Mouse (Mus musculus) midbrain, postnatal 0 days (tissue): ENCODE results near the gene Enox2. TPM values are rescaled to one million over a fixed set of nuclear protein-coding genes. Genes with fewer than 3 reads are reported as not detected.

Source experiments
- ATAC-seq: fragments of 200-750 bp; cut with Nextera tagmentation; 2 replicates; pipeline ENCODE4 v1.8.0; 2017; ENCODE audit warnings: moderate number of reproducible peaks, mild to moderate bottlenecking, moderate TSS enrichment, moderate library complexity; ENCODE audit not compliant: low FRiP score
- DNase-seq: peaks from one replicate; pipeline ENCODE4 v3.0.0-alpha.2; 2015; ENCODE audit warnings: low spot score
- H3K27ac ChIP-seq: fragments of 300-500 bp; sonication (generic); 2 replicates; pipeline ENCODE4 v1.5.1; 2014; ENCODE audit warnings: low read depth, mild to moderate bottlenecking, low read length, mixed read lengths
- H3K27me3 ChIP-seq: fragments of 300-500 bp; sonication (generic); 2 replicates; pipeline ENCODE4 v1.6.1; 2014; ENCODE audit warnings: low read length, control low read depth, mixed read lengths; ENCODE audit not compliant: insufficient read depth
- H3K36me3 ChIP-seq: fragments of 300-500 bp; sonication (generic); 2 replicates; pipeline ENCODE4 v1.6.1; 2014; ENCODE audit warnings: low read length, control low read depth, mixed read lengths; ENCODE audit not compliant: insufficient read depth
- H3K4me1 ChIP-seq: fragments of 300-500 bp; sonication (generic); 2 replicates; pipeline ENCODE4 v1.6.1; 2014; ENCODE audit warnings: mild to moderate bottlenecking, control low read depth, antibody characterized with exemption, low read length, mixed read lengths; ENCODE audit not compliant: insufficient read depth
- H3K4me2 ChIP-seq: fragments of 300-500 bp; sonication (generic); 2 replicates; pipeline ENCODE4 v1.6.1; 2014; ENCODE audit warnings: low read depth, mild to moderate bottlenecking, low read length, mixed read lengths; ENCODE audit not compliant: poor library complexity, severe bottlenecking
- H3K4me3 ChIP-seq: fragments of 300-500 bp; sonication (generic); 2 replicates; pipeline ENCODE4 v1.5.1; 2014; ENCODE audit warnings: low read depth, mild to moderate bottlenecking, low read length, moderate library complexity
- H3K9ac ChIP-seq: fragments of 300-500 bp; sonication (generic); replicated peaks from 2 replicates; pipeline ENCODE4 v1.6.1; 2014; ENCODE audit warnings: mild to moderate bottlenecking, low read length, moderate library complexity, mixed read lengths; ENCODE audit not compliant: poor library complexity, severe bottlenecking
- H3K9me3 ChIP-seq: fragments of 300-500 bp; sonication (generic); 2 replicates; pipeline ENCODE4 v1.6.1; 2016; ENCODE audit warnings: low read length, control low read depth
- CTCF ChIP-seq: IDR thresholded peaks from 2 replicates; pipeline ENCODE4 v1.5.1; 2016; ENCODE audit warnings: antibody characterized with exemption, mild to moderate bottlenecking
- WGBS: fragments of 180-500 bp; shearing (Covaris S2); extraction: QIAGEN DNeasy Blood & Tissue Kit; methylation state at CpG from one replicate; pipeline ENCODE4 v1.1.7; 2014; 5-methylcytosine and 5-hydroxymethylcytosine counted together
- polyA plus RNA-seq: library from polyadenylated mRNA; unstranded; fragments of >200 nt; fragmentation: Nextera tagmentation; extraction: Ambion mirVana; gene quantifications from 2 replicates; pipeline ENCODE4 v1.2.1, GENCODE M21; 2015
- total RNA-seq: library from RNA; depleted of rRNA; stranded (reverse); fragments of >200 nt; gene quantifications from 2 replicates; pipeline ENCODE4 v1.2.3, GENCODE M21; 2014

Enox2 gene
- total and polyA plus RNA-seq, 2 experiments from 2014 or later, result 5.3 to 5.8 TPM

DNA sequence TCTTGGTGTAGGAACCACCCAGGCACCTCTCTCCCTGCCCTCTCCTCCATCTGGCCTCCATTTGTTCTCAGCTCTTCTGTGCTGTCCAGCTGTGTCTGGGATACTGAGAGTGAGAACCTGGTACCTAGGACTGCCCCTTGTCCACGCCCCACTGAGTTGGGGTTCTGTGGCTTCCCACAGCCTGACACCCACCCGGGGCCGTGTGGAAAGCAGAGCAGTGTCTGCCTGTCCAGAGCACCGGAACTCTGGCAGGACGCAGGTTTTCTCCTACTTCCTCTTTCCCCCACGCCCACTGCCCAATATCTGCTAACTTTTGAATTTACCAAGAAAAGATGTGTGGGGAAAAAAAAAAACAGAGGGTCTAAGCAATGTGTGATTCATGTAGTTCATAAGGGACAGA is 213.0 kb downstream of the Enox2 start:
- H3K27me3 ChIP-seq, result no peaks in the 10 kb centered on the region
- H3K4me3 ChIP-seq, result no peak overlapping the region
- no peaks in the 10 kb centered on the region for H3K9me3 ChIP-seq
- DNase-seq (no peak), ATAC-seq (no peak)
- 87% methylated on average over 6 of the region's 6 CpGs for WGBS
- no peaks in the 10 kb centered on the region for H3K36me3 ChIP-seq
- H3K4me2 ChIP-seq, result no peak overlapping the region
- H3K27ac ChIP-seq, result no peak overlapping the region
- TF ChIP-seq CTCF, result no peak
- H3K4me1 ChIP-seq, result no peaks in the 10 kb centered on the region
- H3K9ac ChIP-seq, result no peak overlapping the region

DNA sequence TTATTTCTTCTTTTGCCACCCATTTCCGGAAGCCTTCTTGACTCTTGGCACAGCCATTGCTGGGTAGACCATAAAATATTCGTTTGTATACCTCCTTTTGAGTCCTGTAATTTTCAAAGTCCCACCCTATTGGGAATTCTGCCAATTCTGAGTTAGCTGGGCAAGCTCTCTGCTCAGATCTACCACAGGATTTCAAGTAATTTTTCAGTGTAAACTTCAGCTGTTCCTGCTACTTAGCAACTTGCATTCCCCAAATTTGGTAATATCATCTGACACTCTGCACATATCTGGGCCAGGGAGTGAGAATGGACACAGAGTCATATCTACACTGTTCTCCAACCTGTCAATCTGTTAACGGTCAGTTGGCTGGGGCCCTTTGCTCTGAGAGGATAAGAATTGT is 214.5 kb downstream of the Enox2 start:
- WGBS, result 68% methylated on average over 3 of the region's 3 CpGs
- Histone ChIP-seq H3K4me2 (no peak overlapping the region), H3K4me3 (no peak overlapping the region), H3K4me1 (no peaks in the 10 kb centered on the region), H3K27me3 (no peaks in the 10 kb centered on the region), H3K9me3 (no peaks in the 10 kb centered on the region), H3K27ac (no peak overlapping the region), H3K9ac (no peak overlapping the region), H3K36me3 (no peaks in the 10 kb centered on the region)
- ATAC-seq (no peak), DNase-seq (no peak)
- TF ChIP-seq CTCF, result no peak

DNA sequence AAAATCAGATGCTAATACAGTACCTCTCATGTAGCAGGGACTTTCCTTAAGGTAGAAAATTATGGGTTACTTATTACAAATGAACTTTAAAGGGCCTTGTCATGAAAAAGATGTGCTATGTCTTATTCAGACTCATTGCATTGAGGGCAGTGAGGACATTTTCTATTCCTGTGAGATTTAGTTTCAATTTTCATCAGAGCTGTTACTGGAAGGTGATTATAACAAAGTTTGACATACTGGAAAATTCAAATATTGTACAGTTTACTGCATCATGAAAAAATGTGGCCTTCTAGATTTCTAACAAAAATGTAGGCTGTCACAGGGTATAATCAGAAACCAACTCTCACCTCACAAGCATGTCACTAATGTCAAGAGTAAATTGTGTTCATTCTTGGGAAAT is 242.9 kb downstream of the Enox2 start:
- TF ChIP-seq CTCF, result no peak
- H3K4me1 ChIP-seq, result no peaks in the 10 kb centered on the region
- H3K4me2 ChIP-seq, result no peak overlapping the region
- no peak overlapping the region for H3K9ac ChIP-seq
- no peak for DNase-seq
- H3K9me3 ChIP-seq, result no peaks in the 10 kb centered on the region
- no peaks in the 10 kb centered on the region for H3K27me3 ChIP-seq
- no peak for ATAC-seq
- no peak overlapping the region for H3K27ac ChIP-seq
- no peak overlapping the region for H3K4me3 ChIP-seq
- no peaks in the 10 kb centered on the region for H3K36me3 ChIP-seq

GRCm38 (mm10) chrX:49009746-49010145 is 278.3 kb downstream of the Enox2 start:
- no peaks in the 10 kb centered on the region for H3K36me3 ChIP-seq
- no peak overlapping the region for H3K4me2 ChIP-seq
- no peaks in the 10 kb centered on the region for H3K9me3 ChIP-seq
- no peaks in the 10 kb centered on the region for H3K4me1 ChIP-seq
- H3K4me3 ChIP-seq, result no peak overlapping the region
- ATAC-seq, result no peak
- DNase-seq, result no peak
- no peak for TF ChIP-seq CTCF
- no peaks in the 10 kb centered on the region for H3K27me3 ChIP-seq
- no peak overlapping the region for H3K27ac ChIP-seq
- no peak overlapping the region for H3K9ac ChIP-seq
- 67% methylated on average over 5 of the region's 5 CpGs for WGBS

- Histone ChIP-seq H3K27me3 (no peaks in the 10 kb centered on the region), H3K36me3 (no peaks in the 10 kb centered on the region), H3K4me1 (no peaks in the 10 kb centered on the region), H3K4me2 (no peak overlapping the region), H3K27ac (no peak overlapping the region), H3K9ac (no peak overlapping the region), H3K4me3 (no peak overlapping the region), H3K9me3 (no peaks in the 10 kb centered on the region)
- WGBS, result 82% methylated on average over 1 of the region's 1 CpGs
- DNase-seq, result no peak
- no peak for ATAC-seq
- no peak for TF ChIP-seq CTCF
These were observed 282.4 kb downstream of the Enox2 start for GRCm38 (mm10) chrX:49005655-49006054.

DNA sequence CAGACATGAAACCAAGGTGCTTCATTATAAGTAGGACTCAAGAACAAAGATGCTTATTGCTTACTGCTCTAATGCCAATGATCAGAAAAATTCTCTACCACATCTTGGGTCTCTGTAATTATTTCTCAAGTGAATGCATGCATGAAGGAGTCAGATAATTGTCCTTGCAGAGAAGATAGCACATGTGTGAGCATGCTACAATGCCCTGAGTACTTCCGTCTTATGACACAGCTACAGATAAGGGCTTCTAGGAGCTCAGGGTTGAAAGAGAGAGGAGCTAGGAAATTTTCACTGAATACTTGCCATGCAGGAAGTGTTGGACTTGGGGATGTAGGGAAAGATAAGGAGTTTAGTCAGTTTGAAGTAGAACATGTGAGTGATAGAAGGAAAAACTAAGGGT is 285.2 kb downstream of the Enox2 start:
- Histone ChIP-seq H3K4me1 (no peaks in the 10 kb centered on the region), H3K9me3 (no peaks in the 10 kb centered on the region), H3K27me3 (no peaks in the 10 kb centered on the region), H3K4me2 (no peak overlapping the region), H3K36me3 (no peaks in the 10 kb centered on the region), H3K4me3 (no peak overlapping the region), H3K9ac (no peak overlapping the region), H3K27ac (no peak overlapping the region)
- no peak for DNase-seq
- TF ChIP-seq CTCF, result no peak
- 100% methylated on average over 1 of the region's 1 CpGs for WGBS
- ATAC-seq, result no peak

DNA sequence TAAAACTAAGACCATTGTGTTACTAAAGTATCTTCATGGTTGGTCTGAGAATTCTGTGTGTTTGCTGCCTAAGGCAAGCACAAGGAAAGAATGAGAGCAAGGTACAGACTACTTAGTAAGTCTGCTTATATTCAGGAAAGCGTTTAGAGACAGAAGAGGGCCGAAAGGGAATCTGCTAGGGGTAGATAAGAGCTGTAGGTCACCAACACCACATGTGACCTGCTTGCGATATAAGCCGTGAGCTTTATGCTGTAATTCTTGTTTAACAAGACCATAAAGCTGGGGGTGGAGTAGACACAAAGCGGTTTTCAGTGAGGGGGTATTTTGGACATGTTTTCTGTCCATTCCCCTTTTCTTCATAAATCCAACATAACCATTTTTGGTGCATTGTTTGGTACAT is 302.4 kb downstream of the Enox2 start:
- Histone ChIP-seq H3K4me1 (no peaks in the 10 kb centered on the region), H3K9ac (no peak overlapping the region), H3K27me3 (no peaks in the 10 kb centered on the region), H3K4me3 (no peak overlapping the region), H3K27ac (no peak overlapping the region), H3K9me3 (no peaks in the 10 kb centered on the region), H3K36me3 (no peaks in the 10 kb centered on the region), H3K4me2 (no peak overlapping the region)
- 68% methylated on average over 5 of the region's 5 CpGs for WGBS
- no peak for ATAC-seq
- no peak for DNase-seq
- no peak for TF ChIP-seq CTCF
